Mouse (Mus musculus) limb, embryonic 11.5 days (tissue): Measurements from ENCODE around the gene Rbms3. TPM values are rescaled to one million over a fixed set of nuclear protein-coding genes. Genes with fewer than 3 reads are reported as not detected.

Experiments
- ATAC-seq: fragments of 200-750 bp; cut with Nextera tagmentation; 2 replicates; pipeline ENCODE4 v1.8.0; 2017; ENCODE audit warnings: low read depth; ENCODE audit not compliant: insufficient number of reproducible peaks, low FRiP score, low TSS enrichment
- DNase-seq: peaks from one replicate; pipeline ENCODE4 v3.0.0-alpha.2; 2015; ENCODE audit warnings: low spot score
- H3K27ac ChIP-seq: fragments of 300-500 bp; sonication (generic); replicated peaks from 2 replicates; pipeline ENCODE4 v1.5.1; 2014; ENCODE audit warnings: low read depth, mild to moderate bottlenecking, low read length
- H3K27me3 ChIP-seq: fragments of 300-500 bp; sonication (generic); 2 replicates; pipeline ENCODE4 v1.6.1; 2014; ENCODE audit warnings: mild to moderate bottlenecking, low read length, mixed read lengths; ENCODE audit not compliant: control insufficient read depth, insufficient read depth
- H3K36me3 ChIP-seq: fragments of 300-500 bp; sonication (generic); 2 replicates; pipeline ENCODE4 v1.6.1; 2014; ENCODE audit warnings: mild to moderate bottlenecking, low read length, moderate library complexity, mixed read lengths; ENCODE audit not compliant: control insufficient read depth, insufficient read depth
- H3K4me1 ChIP-seq: fragments of 300-500 bp; sonication (generic); 2 replicates; pipeline ENCODE4 v1.6.1; 2014; ENCODE audit warnings: low read length, mixed read lengths; ENCODE audit not compliant: control insufficient read depth, insufficient read depth
- H3K4me2 ChIP-seq: fragments of 300-500 bp; sonication (generic); 2 replicates; pipeline ENCODE4 v1.6.1; 2014; ENCODE audit warnings: low read depth, mild to moderate bottlenecking, moderate library complexity; ENCODE audit not compliant: severe bottlenecking
- H3K4me3 ChIP-seq: fragments of 300-500 bp; sonication (generic); 2 replicates; pipeline ENCODE4 v1.5.1; 2014; ENCODE audit warnings: low read depth, low read length
- H3K9ac ChIP-seq: fragments of 300-500 bp; sonication (generic); 2 replicates; pipeline ENCODE4 v1.6.1; 2014; ENCODE audit warnings: mild to moderate bottlenecking, low read length
- H3K9me3 ChIP-seq: fragments of 300-500 bp; sonication (generic); 2 replicates; pipeline ENCODE4 v1.6.1; 2016; ENCODE audit warnings: low read length; ENCODE audit not compliant: control insufficient read depth
- WGBS: fragments of 180-500 bp; shearing (Covaris S2); extraction: QIAGEN DNeasy Blood & Tissue Kit; methylation state at CpG from one replicate; pipeline ENCODE4 v1.1.7; 2014; 5-methylcytosine and 5-hydroxymethylcytosine counted together
- polyA plus RNA-seq: library from polyadenylated mRNA; unstranded; fragments of >200 nt; fragmentation: Nextera tagmentation; extraction: Ambion mirVana; gene quantifications from 2 replicates; pipeline ENCODE4 v1.2.1, GENCODE M21; 2014

Gene Rbms3
- polyA plus RNA-seq, 1 experiment from 2014 or later: 51.9 TPM

DNA sequence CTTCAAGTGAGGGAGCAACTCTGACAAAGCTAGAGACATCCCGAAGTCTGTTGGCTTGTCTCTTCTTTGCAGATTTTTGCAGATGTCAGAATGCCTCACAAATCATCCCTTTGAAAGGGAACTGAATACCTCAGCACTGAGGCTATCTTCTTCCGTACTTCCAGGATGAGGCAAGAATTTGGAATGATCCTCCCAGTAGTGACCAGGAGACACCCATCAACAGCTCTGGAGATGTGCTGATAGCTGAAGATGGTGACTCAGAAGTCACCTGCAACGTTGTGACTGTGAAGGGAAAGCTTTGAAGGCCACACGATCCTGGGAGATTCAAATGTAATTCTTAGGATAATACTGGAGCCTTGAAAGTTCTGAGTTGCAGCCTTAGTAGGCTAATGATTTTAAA, 720.2 kb downstream of the Rbms3 start:
- WGBS: 81% methylated on average over 4 of the region's 4 CpGs
- Histone ChIP-seq H3K27me3 (no peaks in the 10 kb centered on the region), H3K4me3 (no peak overlapping the region), H3K4me1 (peaks cover 9% of the 10 kb centered on the region; the same call in 1 of the 2 replicates), H3K9me3 (no peaks in the 10 kb centered on the region), H3K27ac (no peak overlapping the region), H3K9ac (no peak overlapping the region), H3K36me3 (no peaks in the 10 kb centered on the region), H3K4me2 (no peak overlapping the region)
- no peak for ATAC-seq
- DNase-seq: no peak

DNA sequence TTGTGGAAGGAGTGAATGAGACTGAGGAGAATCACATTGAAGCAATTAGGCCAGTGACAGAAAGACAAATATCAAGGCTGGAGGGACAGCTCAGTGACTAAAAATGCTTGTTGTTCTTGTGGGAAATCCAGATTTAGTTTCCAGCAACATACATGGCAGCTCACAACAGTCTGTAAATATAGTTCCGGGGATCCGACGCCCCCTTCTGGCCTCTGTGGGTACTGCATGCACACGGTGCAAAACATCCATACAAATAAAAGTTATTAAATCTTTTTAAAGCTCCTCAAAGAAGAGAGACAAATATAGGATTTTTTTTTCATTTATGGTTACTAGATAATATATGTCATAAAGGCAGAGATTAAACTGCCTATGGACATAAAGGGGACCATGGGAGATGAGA, 722.8 kb downstream of the Rbms3 start:
- Histone ChIP-seq H3K9ac (no peak overlapping the region), H3K36me3 (no peaks in the 10 kb centered on the region), H3K9me3 (no peaks in the 10 kb centered on the region), H3K4me2 (no peak overlapping the region), H3K4me3 (no peak overlapping the region), H3K4me1 (peaks cover 14% of the 10 kb centered on the region), H3K27me3 (no peaks in the 10 kb centered on the region), H3K27ac (no peak overlapping the region)
- ATAC-seq (no peak), DNase-seq (no peak)
- 65% methylated on average over 4 of the region's 4 CpGs for WGBS

DNA sequence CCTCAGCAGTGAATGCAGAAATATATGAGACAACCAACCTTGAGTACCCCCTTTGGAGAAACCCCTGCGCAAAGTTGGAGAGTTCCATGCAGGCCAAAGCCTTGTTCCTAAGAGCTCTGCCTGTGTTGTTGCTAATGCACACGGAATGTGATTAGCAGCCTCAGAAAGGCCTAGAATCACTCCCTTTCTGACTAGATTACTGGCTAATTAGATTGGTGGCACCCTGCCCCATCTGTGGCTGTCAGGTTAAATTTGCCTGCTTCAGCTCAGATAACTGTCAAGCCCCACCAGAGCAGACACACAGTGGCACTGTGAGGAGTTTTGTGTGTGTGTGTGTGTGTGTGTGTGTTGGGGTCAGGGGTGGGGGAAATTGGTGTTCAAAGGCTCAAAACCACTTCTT, 724.1 kb downstream of the Rbms3 start:
- no peaks in the 10 kb centered on the region for H3K9me3 ChIP-seq
- peaks cover 13% of the 10 kb centered on the region for H3K4me1 ChIP-seq
- no peak overlapping the region for H3K4me3 ChIP-seq
- no peak overlapping the region for H3K4me2 ChIP-seq
- 73% methylated on average over 2 of the region's 2 CpGs for WGBS
- no peak overlapping the region for H3K27ac ChIP-seq
- H3K9ac ChIP-seq: no peak overlapping the region
- H3K36me3 ChIP-seq: no peaks in the 10 kb centered on the region
- no peaks in the 10 kb centered on the region for H3K27me3 ChIP-seq
- no peak for DNase-seq
- no peak for ATAC-seq

DNA sequence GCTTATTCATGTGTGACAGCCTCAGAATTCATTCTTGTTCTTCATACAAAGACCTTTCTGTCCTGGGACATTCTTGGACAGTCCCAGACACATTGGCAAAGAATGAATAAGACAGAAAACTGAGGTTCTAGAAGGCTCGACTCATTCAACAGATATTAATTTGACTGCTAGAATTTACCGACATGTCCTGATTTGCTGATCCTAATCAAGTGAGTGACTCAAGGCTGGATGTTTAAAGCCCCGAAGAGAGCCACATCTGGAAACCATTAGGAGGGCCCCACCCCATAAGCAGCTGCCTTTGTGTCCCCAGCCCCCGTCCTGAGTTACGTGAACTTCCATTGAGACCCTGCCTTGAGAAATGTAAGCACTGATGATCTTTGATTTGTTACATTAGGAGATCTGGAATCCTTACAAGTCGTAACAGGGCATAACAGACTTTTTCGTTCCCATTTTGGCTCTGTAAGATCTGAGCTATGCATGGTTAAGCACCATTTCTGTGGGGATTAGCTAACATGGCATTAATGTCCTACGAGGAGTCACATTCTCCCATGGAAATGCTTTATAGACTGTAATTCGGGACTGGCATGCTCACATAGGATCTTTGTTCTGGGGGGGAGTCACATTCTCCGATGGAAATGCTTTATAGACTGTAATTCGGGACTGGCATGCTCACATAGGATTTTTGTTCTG, 726.3 kb downstream of the Rbms3 start:
- Histone ChIP-seq H3K9ac (no peak overlapping the region), H3K27me3 (no peaks in the 10 kb centered on the region), H3K4me3 (no peak overlapping the region), H3K27ac (no peak overlapping the region; the same call in 1 of the 2 replicates), H3K4me2 (no peak overlapping the region), H3K36me3 (no peaks in the 10 kb centered on the region), H3K9me3 (no peaks in the 10 kb centered on the region), H3K4me1 (peaks cover 13% of the 10 kb centered on the region)
- peak; percentile 71 for DNase-seq
- 24% methylated on average over 11 of the region's 11 CpGs for WGBS
- ATAC-seq: peak; percentile 70; the same call in 1 of the 2 replicates

DNA sequence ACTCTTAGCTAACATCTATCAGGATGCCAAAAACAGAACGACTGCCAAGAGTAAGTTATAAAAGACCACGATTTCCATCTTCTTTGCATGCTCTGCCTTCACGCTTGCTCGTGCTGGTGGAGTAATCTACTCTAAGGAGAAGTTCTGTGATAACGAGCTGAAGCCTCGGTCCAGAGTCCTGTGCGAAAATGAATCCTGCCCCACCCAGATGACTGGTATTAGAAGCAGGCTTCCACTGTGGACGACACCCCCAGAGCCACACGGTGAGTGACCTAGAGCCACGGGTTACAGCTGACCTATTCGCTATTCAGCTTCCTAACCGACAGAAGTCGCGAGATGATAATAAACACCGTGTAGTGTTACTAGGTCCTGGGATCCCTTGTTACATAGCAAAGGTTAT, 730.3 kb downstream of the Rbms3 start:
- H3K9ac ChIP-seq: no peak overlapping the region
- H3K4me1 ChIP-seq: peaks cover 13% of the 10 kb centered on the region
- no peak for ATAC-seq
- no peak overlapping the region for H3K4me3 ChIP-seq
- H3K36me3 ChIP-seq: no peaks in the 10 kb centered on the region
- no peak overlapping the region for H3K4me2 ChIP-seq
- H3K27ac ChIP-seq: no peak overlapping the region
- 79% methylated on average over 15 of the region's 15 CpGs for WGBS
- H3K27me3 ChIP-seq: no peaks in the 10 kb centered on the region
- no peaks in the 10 kb centered on the region for H3K9me3 ChIP-seq
- no peak for DNase-seq

DNA sequence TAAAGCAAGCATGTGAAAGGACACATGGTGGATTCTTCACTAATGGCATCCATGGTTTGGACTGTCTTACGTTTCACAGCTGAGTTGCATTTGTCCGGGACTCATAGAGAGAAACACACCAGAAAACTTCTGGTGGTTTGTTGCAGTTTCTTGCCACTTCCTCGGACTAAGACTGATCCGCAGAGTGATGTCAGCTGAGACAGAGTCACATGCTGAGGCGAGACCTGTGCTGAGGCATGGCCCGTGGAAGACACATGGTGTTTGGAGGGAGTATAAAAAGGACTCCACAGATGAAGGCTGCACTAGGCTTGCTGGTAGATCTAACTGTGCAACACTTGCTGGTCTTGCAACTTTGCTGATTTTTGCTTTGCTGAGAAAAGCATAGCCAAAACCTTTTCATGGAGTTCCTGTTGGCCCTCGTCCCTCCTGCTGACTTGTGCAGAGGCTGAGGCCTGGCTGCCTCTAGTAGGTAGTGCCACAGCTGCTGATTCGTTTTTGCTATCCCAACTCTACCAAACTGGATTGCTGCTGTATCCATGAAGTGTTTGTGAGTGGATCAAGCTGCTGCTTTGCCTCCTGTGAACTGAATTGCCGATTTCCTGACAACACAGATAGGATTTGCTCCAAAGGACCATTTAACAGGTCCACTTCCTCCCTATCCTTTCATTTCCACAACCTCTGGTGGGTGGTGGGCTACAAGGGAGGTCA, 742.6 kb downstream of the Rbms3 start:
- Histone ChIP-seq H3K4me2 (no peak overlapping the region), H3K4me3 (no peak overlapping the region), H3K9ac (no peak overlapping the region), H3K4me1 (no peaks in the 10 kb centered on the region), H3K9me3 (no peaks in the 10 kb centered on the region), H3K27ac (no peak overlapping the region), H3K27me3 (no peaks in the 10 kb centered on the region), H3K36me3 (no peaks in the 10 kb centered on the region)
- DNase-seq (no peak), ATAC-seq (no peak)
- 83% methylated on average over 9 of the region's 9 CpGs for WGBS

DNA sequence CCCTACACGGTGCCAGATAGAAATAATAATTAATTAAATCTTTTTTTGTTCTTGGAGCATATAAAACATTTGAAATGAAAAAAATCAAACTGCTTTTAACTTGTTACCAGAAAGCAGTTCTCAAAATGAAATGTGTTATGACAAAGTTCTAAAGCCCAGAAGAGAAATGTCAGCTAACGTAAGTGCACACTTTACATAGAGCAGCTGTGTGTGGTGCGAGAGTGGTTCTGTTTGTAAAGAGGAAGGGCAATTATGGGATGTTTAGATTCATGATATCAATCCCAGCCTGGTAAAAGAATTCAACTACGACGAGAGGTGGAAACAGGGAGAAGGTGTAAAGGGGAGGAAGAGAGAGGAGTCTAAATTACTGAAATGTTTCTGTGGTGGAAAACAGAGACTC, 744.1 kb downstream of the Rbms3 start:
- Histone ChIP-seq H3K27me3 (no peaks in the 10 kb centered on the region), H3K9ac (no peak overlapping the region), H3K9me3 (no peaks in the 10 kb centered on the region), H3K4me2 (no peak overlapping the region), H3K4me1 (no peaks in the 10 kb centered on the region), H3K27ac (no peak overlapping the region), H3K4me3 (no peak overlapping the region), H3K36me3 (no peaks in the 10 kb centered on the region)
- 76% methylated on average over 5 of the region's 5 CpGs for WGBS
- DNase-seq (no peak), ATAC-seq (no peak)

DNA sequence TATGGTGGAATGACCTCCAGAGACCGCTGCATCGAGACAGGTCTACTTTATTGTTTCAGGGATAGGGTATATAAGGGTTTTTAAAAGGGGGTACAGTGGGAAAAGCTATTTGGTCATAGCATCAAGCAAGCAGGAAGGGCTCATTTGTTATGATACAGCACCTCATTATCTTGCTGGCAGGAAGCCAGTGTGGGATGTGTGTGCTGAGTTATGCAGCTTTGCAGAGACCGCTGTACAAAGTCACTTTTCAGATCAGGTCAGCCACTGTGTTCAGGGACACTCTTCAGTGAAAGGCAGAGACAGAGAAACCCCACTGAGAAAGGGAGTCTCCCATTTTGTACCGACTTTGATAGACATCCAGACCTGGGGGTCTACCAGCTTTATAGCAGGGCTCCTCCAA, 749.2 kb downstream of the Rbms3 start:
- no peak for DNase-seq
- 93% methylated on average over 4 of the region's 4 CpGs for WGBS
- no peaks in the 10 kb centered on the region for H3K4me1 ChIP-seq

More for the DNA sequence above, 749.2 kb downstream of the Rbms3 start:
- H3K9me3 ChIP-seq: no peaks in the 10 kb centered on the region
- no peak overlapping the region for H3K9ac ChIP-seq
- no peak for ATAC-seq
- no peak overlapping the region for H3K4me3 ChIP-seq
- H3K36me3 ChIP-seq: no peaks in the 10 kb centered on the region
- no peak overlapping the region for H3K27ac ChIP-seq
- H3K4me2 ChIP-seq: no peak overlapping the region
- no peaks in the 10 kb centered on the region for H3K27me3 ChIP-seq
